Mouse (Mus musculus) layer of hippocampus, adult 9-11 months (tissue): ENCODE results near the gene Igtp.
"Not testable (repeated sequence)": the region's sequence is repeated elsewhere in the genome, so short reads cannot be mapped to it uniquely, and the experiment has no call there.

Experiments used
- DNase-seq: peaks from one replicate; pipeline ENCODE4 v3.0.0; 2022

The Igtp gene

GRCm38 (mm10) chr11:58214391-58215048 is 15.2 kb downstream of the Igtp start:
- peak; percentile 77 for DNase-seq

- DNase-seq: not testable (repeated sequence)
Measured at GRCm38 (mm10) chr11:58215049-58215430, 15.7 kb downstream of the Igtp start.

DNA sequence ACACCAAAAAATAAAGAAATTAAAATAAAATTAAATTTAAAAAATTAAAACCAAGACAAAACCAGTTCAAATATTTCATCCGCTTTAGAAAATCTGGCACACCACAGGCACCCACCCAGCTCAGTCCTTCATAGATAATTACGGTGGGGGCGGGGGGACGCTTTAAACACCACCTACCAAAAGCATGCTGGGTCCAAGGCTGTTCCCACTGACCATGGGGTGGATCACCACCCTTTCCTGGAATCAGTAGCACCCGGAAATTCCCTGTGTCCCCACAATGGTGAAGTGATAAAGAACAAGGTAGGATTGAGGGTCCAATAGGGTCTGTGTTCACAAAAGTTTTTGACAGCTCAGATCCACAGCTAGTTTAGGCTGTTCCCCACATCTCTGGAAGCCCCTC is 16.5 kb downstream of the Igtp start:
- no peak for DNase-seq

- DNase-seq: no peak
Measured at GRCm38 (mm10) chr11:58216823-58217222, 17.5 kb downstream of the Igtp start.

- no peak for DNase-seq
Measured at GRCm38 (mm10) chr11:58223751-58224150, 24.4 kb downstream of the Igtp start.

GRCm38 (mm10) chr11:58224313-58224712 is 25.0 kb downstream of the Igtp start:
- DNase-seq: peak; percentile 66

DNA sequence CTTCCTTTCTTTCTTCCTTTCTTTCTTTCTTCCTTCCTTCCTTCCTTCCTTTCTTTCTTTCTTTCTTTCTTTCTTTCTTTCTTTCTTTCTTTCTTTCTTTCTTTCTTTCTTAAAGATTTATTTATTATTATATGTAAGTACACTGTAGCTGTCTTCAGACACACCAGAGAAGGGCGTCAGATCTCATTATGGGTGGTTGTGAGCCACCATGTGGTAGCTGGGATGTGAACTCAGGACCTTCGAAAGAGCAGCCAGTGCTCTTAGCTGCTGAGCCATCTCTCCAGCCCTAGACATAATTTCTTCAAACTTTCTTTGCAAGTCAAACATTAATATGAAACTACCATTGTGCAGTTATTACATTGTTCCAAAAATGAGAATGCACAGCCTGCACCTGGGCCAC is 25.5 kb downstream of the Igtp start:
- DNase-seq: not testable (repeated sequence)

GRCm38 (mm10) chr11:58225655-58226054 is 26.3 kb downstream of the Igtp start:
- DNase-seq: peak; percentile 43

DNA sequence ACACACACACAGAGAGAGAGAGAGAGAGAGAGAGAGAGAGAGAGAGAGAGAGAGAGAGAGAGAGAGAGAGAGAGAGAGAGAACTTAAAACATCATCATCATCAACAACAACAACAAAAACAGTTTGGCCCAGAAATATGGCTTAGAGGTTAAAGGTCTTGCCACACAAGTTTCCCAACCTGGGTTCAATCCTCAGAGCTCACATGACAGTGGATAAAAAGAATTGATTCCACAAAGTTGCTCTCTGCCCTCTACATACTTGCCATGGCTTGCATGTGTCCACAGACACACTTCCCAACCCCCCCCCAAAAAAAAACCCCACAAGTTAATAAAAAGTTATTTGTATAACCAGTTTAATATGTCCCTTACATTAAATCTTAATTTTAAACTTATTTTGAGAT is 27.1 kb downstream of the Igtp start:
- no peak for DNase-seq

DNA sequence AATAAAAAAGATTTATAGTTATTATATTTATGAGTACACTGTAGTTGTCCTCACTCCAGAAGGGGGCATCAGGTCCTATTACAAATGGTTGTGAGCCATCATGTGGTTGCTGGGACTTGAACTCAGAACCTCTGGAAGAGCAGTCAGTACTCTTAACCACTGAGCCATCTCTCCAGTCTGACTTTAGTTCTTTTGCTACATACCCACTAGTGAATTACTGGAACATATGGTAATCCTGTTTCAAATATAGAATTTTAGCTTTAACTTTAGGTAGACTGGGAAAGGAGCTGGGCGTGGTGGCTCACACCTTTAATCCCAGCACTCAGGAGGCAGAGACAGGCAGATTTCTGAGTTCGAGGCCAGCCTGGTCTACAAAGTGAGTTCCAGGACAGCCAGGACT is 28.7 kb downstream of the Igtp start:
- DNase-seq: not testable (repeated sequence)

DNA sequence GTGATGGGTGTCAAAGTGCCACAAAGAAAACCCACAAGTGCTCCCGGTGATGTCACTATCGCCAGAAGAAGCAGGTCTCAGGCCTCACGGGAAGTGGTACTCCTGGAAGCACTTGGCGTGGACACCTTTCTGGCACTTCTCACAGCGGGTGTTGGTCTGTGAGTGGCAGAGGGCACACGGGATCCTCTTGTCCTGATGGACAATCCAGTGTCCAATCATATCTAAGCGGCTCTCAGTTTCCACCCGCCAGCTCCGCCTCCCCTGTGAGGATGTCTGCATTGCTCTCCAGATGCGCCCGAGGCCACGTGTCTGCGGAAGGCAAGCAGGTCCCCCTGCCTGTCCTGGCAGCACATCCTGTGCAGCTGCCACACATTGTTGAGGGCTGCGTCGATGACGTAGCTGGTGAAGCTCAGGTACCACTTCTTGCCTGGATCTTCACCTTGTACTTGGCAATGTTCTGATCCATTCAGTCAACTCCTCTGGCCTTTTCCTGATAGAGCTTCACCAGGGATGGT is 31.1 kb downstream of the Igtp start:
- DNase-seq: no peak

GRCm38 (mm10) chr11:58231156-58231555 is 31.8 kb downstream of the Igtp start:
- no peak for DNase-seq

DNA sequence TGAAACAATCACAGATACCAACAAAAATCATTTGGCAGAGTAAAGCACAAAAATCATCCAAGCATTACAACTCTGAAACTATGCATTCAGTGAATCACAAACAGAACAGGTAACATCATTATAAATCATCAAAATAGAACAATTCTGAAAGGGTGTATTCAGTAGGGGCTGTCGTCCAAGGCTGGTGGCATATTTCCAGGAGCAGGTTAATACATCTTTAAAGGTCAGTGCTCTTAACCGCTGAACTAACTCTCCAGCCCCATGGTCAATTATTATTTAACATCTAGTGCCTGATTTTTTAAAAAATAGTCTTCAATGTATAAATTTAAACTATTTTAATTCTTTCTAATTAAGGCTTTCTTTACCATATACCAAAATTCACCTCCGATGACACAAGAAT is 35.2 kb downstream of the Igtp start:
- DNase-seq: not testable (repeated sequence)

DNA sequence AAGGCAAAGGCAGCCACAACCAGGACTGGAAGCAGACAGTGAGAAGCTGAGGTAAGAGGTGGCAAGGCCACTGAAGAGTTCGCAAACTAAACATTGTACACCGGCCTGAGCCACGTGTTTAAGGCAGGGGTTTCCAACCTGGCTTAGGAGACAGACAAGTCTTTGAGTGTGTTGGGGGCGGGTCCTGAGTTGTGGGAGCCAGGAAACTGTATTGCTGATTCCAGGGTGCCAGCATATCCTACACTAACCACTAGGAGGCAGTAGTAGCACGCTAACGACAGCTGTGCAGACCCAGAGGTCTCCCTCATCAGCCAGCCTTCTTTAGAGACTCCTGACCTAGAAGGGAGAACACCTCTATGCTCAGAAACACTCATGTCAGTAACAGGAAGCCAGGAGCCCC is 35.8 kb downstream of the Igtp start:
- DNase-seq: no peak

- DNase-seq: no peak
Measured at GRCm38 (mm10) chr11:58238840-58239791, 39.8 kb downstream of the Igtp start.

- DNase-seq: no peak
Measured at GRCm38 (mm10) chr11:58247294-58247693, 47.9 kb downstream of the Igtp start.

DNA sequence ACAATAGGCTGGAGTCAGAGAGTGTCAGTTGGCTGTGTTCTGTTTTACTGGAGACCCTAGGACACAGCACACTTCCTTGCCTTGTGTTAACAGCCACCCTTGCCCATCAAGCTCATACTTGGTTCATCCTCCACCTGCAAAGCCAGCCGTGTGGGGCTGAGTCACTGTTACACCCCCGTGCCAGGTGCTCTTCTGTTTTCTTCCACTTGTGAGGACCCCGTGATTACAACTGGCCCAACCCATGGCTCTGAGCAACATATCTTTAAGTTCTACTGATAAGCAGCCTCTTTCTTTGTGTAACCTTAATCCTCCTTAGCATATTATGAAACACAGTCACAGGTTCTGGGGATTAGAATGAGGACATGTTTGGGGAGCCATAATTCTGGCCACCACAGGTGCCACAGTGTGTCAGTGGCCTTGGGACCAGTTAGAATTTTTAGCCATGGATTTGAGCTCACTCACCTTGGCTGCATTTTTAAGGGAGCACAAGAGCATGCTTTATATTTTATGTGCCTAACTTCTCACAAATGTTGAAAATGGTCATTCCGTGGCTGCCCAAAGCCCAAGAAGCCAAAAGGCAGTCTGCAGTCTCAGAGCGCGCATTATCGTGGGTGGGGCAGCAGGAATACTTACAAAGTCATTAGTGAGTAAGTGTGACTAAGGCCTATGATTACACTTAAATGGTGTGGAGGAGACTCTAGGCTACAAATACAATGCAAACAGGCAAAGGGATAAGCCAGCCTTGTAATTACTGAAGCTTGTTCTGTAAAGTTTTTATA is 50.0 kb downstream of the Igtp start:
- no peak for DNase-seq

- no peak for DNase-seq
Measured at GRCm38 (mm10) chr11:58250550-58250949, 51.2 kb downstream of the Igtp start.

DNA sequence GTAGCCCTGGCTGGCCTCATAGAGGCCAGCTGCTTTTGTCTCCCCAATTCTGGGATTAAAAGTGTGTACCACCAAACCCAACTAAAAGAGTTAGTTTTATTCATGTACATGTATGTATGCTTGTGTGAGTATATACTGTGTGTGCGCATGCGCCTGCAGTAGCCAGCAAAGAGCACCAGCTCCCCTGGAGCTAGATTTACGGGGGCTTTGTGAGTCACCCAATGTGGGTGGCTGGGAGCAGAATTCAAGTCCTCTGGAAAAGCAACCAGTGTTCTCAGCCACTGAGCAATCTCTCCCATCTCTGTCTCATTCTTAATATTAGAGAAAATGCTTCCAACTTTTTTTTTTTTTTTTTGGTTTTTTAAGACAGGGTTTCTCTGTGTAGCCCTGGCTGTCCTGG is 55.1 kb downstream of the Igtp start:
- DNase-seq: no peak
